Mouse (Mus musculus) liver, adult 2 months (tissue): ENCODE measurements at regions not wholly inside any gene's neighbourhood (a gene's known extent, or its start where the extent isn't known, plus 50 kb on each side); places are given as distances from the start of the nearest gene placed in this dataset.

Source experiments
- CTCF ChIP-seq: fragments of 200-500 bp; IDR thresholded peaks from 2 replicates; pipeline ENCODE4 v1.5.1; 2011; ENCODE audit warnings: low read depth, low read length, control low read depth
- POLR2A ChIP-seq: fragments of 200-500 bp; IDR thresholded peaks from 2 replicates; pipeline ENCODE4 v1.6.1; 2011; ENCODE audit warnings: low read length, control low read depth; ENCODE audit not compliant: insufficient read depth; ENCODE audit errors: extremely low read depth

DNA sequence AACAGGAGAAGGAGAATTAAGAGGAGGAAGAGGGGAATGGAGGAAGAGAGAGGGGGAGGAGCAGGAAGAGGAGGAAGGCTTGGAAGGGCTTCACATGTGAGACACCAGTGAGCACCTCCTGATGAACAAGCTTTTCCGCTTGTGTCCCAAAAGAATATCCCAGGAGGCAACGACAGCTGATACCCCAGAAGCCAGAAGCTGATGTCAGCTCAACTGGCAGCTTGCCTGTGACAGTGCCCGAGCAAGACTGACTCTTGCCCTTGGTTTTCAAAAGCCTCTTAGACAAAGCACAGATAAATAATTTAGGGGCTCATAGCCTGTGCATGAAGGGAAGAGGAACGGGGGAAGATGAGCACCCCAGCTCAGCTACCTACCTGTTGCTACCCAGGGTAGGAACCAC lies 127.5 kb upstream of the Gm26657 start:
- TF ChIP-seq CTCF (no peak), POLR2A (no peak)
